Mouse (Mus musculus) 3134 (cell line): ENCODE results near the gene Litaf.
A peak's percentile ranks its signal among the peaks of the same experiment; 100 is the strongest.
"Not testable (repeated sequence)": the region's sequence is repeated elsewhere in the genome, so short reads cannot be mapped to it uniquely, and the experiment has no call there.

ENCODE experiments used
- DNase-seq: peaks from one replicate; pipeline ENCODE4 v3.0.0-alpha.2; 2011; ENCODE audit warnings: low spot score; ENCODE audit not compliant: insufficient read length; ENCODE audit errors: extremely low read depth

The Litaf gene

GRCm38 (mm10) chr16:10993032-10993744 is 72.8 kb downstream of the Litaf start:
- DNase-seq, result peak; percentile 97

- DNase-seq, result peak; percentile 71
Measured at GRCm38 (mm10) chr16:10992090-10993031, 73.6 kb downstream of the Litaf start.

DNA sequence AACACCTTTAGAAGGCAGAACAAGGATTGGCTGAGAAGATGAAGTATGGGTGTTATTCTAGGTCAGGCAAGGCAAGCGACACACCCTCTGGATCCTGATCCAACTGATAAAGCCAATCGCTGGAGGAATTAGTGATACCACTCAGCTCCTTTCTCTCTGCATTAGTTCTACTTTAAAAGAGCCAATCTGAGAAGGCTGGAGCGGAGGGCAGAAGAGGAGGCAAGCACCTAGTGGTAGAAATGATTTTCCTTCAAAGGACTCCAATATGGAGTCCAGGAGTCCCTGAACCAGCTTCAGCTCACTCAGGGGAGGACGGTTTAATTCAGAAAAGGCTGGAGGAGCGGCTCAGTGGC is 74.2 kb downstream of the Litaf start:
- no peak for DNase-seq

DNA sequence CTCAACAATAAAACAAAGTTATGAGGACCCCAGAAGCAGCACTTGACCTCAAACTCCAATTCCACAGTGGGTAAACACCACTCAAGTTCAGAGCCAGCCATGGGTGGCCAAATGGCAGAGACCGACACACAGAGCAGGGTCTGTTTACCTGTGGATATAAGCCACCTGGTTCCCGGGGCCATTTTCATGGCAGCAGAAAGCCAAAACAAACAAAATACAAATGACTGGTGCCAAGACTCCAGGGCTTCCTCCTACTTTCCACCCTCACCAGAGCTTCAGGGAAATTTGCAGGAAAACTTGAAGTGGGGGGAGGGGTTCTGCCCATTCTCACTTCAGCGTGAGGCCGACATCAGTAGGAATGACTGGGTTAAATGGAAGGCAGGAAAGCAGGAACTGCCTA is 75.2 kb downstream of the Litaf start:
- DNase-seq, result no peak

- no peak for DNase-seq
Measured at GRCm38 (mm10) chr16:10989896-10990295, 76.1 kb downstream of the Litaf start.

GRCm38 (mm10) chr16:10989361-10989760 is 76.6 kb downstream of the Litaf start:
- DNase-seq, result no peak

GRCm38 (mm10) chr16:10988261-10988660 is 77.7 kb downstream of the Litaf start:
- no peak for DNase-seq

DNA sequence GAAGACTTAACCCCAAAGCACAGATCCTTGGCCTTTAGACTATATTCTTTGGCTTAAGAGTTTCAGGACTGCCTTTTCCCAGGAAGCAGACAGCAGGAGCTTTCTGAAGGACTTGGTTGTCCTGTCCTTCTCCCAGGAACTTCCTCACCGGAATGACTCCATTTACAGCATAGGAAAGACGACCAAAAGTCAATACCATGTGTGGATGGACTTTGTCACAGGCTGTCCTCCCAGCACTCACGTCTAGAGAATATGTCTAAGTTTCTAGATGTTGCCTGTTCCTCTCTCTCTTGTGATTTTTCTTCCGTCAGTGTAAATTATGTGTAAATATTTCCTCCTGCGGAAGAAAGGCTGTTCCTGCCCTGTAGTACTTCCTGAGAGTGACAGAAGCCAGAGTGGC is 81.4 kb downstream of the Litaf start:
- DNase-seq, result no peak

DNA sequence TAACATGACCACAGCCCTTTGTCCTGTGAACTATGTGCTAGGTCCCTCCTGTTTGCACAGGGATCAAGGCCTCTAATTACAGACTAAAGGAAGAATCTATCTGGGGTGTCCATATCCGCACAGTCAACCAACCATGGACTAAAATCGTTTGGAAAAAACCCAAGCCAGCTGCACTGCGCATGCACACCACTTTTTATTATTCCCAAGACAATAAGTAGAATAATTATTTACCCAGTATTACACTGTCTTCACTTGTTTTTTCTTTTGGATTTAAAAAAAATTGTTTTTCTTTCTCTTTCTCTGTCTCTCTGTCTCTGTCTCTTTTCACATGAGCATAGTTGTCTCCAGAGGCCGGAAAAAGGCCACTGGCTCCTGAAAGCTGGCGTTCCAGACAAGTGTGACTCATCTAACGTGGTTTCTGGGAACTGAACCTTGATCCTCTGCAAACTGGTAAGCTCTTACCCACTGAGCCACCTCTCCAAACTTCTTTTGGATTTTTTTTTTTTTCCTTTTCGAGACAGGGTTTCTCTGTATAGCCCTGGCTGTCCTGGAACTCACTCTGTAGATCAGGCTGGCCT is 84.4 kb downstream of the Litaf start:
- DNase-seq, result peak; percentile 72

GRCm38 (mm10) chr16:10979064-10979803 is 86.7 kb downstream of the Litaf start:
- peak; percentile 80 for DNase-seq

GRCm38 (mm10) chr16:10977877-10978276 is 88.1 kb downstream of the Litaf start:
- no peak for DNase-seq

- peak; percentile 50 for DNase-seq
Measured at GRCm38 (mm10) chr16:10976202-10976631, 89.7 kb downstream of the Litaf start.

GRCm38 (mm10) chr16:10974939-10975338 is 91.0 kb downstream of the Litaf start:
- peak; percentile 49 for DNase-seq

- DNase-seq, result no peak
Measured at GRCm38 (mm10) chr16:10974037-10974446, 91.9 kb downstream of the Litaf start.

DNA sequence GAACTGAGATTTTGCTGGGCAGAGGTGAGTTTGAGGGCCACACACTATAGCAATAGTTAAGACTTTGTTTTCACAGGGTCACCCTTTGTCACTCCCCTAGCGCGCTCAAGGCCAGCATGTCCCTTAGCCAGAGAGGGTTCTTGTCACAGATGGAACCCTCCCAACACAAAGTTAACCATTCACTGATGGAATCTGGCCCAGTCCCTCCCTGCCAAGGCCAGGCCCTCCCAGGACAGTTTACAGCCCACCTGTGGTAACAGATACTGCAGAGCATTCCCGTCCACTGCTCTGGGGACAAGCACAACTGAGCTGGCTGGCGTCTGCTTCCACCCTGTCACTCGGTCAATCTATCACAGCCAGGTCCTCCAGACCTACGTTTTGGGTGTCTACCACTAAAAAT is 93.7 kb downstream of the Litaf start:
- DNase-seq, result no peak

GRCm38 (mm10) chr16:10969944-10970343 is 96.0 kb downstream of the Litaf start:
- DNase-seq, result not testable (repeated sequence)

GRCm38 (mm10) chr16:10969342-10969741 is 96.6 kb downstream of the Litaf start:
- no peak for DNase-seq

GRCm38 (mm10) chr16:10968299-10968698 is 97.7 kb downstream of the Litaf start:
- no peak for DNase-seq

GRCm38 (mm10) chr16:10967756-10968155 is 98.2 kb downstream of the Litaf start:
- no peak for DNase-seq

- no peak for DNase-seq
Measured at GRCm38 (mm10) chr16:10967013-10967412, 98.9 kb downstream of the Litaf start.

- DNase-seq, result no peak
Measured at GRCm38 (mm10) chr16:10965034-10965433, 100.9 kb downstream of the Litaf start.
